Mouse (Mus musculus) lung, postnatal 0 days (tissue): ENCODE results near the gene Bst2.

Experiments
- CTCF ChIP-seq: IDR thresholded peaks from 2 replicates; pipeline ENCODE4 v1.5.1; 2016; ENCODE audit warnings: antibody characterized with exemption, mild to moderate bottlenecking
- EP300 ChIP-seq: IDR thresholded peaks from 2 replicates; pipeline ENCODE4 v1.6.1; 2016; ENCODE audit warnings: antibody characterized with exemption, mild to moderate bottlenecking, control low read depth

DNA sequence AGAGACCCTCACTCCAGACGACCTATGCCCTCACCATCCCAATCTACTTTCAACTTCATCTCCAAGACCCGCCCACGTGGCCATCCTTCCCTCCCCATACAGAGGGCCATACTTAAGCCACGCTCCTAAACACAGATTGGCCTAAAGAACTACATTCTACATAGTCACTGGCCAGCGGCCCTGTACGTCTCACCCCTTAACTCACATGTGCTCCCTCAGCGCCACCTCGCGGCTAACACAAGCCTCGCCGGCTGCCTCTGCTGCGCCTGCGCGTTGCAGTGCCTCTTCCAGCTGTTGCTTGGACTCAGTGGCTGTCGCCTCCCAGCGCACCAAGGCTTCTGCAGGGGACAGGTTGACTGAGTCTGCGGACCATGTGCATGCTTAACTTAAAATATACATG is 15.6 kb downstream of the Bst2 start:
- peak; percentile 100 for TF ChIP-seq CTCF
- no peak for TF ChIP-seq EP300
